Mouse (Mus musculus) neural tube, embryonic 10.5 days (tissue): ENCODE measurements around the gene Tra2a.
A peak's percentile ranks its signal among the peaks of the same experiment; 100 is the strongest.

Experiments
- DNase-seq: peaks from one replicate; pipeline ENCODE4 v3.0.0-alpha.2; 2017; ENCODE audit warnings: low spot score; ENCODE audit errors: extremely low spot score

The Tra2a gene

DNA sequence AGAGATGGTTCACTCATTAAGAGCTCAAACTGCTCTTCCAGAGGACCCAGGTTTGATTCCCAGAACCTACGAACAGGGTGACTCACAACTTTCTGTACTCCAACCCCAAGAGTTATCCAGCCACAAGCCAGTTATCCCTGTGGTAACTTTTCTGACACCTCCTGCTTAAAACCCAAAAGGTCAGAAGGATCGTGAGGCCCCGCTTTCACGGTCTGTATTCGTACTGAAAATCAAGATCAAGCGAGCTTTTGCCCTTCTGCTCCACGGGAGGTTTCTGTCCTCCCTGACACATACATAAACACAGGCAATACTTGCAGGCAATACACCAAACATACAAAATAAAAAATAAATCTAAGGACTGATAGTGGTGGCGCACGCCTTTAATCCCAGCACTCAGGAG is 27.5 kb downstream of the Tra2a start:
- DNase-seq: peak; percentile 76

DNA sequence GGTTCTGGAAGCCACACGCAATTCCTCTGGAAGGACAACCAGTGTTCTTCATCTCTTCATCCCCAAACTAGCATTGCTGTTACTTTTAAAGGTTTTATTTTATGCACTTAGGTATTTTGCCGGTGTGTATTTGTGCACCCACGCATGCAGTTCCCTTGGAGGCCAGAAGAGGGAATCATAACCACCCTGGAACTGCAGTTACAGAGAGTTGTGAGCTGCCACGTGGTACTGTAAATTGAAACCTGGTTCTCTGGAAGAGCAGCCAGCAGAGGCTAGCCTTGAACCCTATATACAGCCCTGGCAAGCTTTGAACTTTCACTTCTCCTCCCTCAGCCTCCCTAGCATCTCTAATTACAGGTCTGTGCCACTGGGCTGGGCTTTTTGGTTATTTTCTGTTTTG is 30.5 kb downstream of the Tra2a start:
- no peak for DNase-seq

DNA sequence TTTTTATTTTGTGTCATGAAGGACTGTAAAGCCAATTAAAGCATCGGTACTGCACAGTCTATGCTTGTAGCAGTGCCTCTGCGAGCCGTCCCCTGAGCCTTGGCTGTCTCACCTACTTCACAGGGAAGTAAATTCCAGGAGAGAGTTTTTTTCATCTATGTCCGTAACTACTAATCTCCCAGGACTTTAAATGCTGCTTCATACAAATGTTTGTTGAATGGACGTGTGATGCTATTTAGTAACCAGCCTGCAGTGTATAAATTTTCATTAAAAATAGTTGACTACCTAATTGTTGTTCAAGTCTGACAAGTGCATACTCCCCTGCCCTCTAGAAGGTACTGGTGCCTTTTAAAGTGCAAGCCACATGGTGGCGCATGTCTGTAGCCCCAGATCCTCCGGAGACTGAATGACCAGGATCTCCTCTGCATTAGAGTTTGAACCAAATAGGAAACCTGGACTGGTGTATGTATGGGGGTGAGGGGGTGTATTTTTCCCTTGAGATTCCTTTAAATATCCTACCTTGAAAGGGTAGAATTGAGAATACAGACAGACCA is 35.6 kb downstream of the Tra2a start:
- DNase-seq: no peak

DNA sequence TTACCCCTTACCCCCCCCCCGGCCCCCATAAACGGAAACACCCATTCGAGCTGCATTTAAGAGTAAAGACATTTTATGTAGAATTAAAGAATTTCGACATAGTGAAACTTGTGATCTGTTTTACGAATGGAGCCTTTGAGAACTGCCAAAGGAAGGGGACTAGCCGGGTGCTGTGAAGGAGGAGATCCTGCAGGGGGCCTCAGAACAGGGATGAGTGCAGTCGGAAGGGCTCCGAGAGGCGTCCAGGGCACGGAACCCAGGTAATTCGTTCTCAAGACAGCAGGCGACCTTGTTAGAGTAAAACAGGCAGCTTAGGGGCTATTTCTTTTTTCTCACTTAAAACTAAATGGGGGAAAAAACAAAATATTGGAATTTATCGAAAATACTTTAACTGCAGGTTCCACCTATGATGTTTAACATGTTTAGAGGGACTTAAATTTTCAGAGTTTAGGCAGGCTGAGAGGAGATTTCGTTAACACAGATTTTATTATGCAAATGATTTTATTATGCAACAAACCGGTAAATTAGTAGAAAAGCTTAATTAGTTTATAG is 36.6 kb downstream of the Tra2a start:
- DNase-seq: no peak

DNA sequence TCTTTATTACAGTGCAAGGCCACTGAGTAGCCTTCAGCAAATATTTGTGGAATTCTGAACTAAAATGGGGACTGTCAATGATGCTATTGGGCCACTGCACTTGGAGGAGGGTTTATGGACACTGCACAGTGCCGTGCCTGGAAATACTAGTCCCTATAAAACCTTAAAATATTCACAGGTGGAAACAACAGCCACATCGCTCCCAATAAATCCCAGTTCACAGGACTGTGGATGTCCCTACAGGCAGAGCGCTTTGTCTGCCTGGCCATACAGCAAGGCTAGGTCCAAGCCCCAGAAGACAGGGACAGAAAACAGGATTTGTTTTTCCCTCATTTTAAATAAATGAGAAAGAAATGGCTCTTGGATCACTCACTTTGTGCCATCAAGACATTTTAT is 38.1 kb downstream of the Tra2a start:
- no peak for DNase-seq

DNA sequence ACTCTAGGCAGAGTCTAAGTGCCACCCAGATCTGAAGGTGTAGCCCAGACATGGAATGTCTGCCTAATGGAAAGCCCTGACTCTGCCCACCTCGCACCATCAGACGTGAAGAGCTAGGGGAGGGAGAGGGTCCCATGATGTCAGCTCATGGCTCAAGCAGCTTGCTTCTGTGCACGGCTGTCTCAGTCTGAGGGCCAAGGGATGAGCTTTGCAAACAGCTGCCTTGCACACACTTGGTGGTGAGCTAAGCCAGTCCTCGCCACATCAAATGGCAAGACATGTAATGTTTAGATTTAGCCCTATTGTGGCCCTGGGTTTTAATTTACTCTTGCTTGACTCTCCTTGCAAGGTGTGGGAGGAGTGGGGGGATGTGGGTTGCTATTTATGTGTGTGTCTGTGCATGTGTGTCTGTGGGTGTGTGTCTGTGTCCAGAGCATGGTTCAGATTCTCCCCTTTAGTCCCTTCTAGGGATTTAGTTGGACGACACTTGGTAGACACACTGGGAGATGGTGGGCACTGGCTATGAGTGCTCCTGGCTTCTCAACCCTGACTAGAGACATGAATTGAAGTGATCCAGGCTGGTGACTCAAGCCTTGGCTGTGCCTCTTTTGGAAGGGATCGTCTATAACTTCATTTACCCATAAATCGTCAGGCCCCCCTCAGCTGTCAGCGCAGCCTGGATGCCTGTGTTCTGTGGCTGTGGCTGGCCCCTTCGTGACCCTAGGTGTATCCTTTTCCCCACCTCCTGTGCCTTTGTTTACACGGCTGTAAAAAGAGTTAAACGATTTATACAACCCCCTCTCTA is 38.7 kb downstream of the Tra2a start:
- DNase-seq: no peak

DNA sequence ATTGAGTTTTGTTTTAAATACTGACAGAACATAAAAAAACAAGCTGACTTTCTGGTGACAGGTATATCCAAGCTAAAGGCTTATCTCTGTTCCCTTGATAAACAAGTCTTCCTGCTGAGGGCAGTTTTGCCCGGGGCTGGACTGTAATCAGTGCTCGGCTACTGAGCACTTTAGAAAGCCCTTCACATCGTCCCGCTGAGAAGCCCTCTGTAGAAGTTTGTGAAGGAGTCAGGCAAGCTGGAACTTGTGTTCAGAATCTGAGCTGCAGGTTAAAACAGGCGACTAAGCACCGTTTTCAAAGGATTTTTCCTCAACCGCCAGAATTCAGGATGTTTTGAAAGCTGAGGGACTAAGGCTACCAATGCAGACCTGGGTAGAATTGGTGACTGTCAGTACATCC is 41.9 kb downstream of the Tra2a start:
- no peak for DNase-seq

DNA sequence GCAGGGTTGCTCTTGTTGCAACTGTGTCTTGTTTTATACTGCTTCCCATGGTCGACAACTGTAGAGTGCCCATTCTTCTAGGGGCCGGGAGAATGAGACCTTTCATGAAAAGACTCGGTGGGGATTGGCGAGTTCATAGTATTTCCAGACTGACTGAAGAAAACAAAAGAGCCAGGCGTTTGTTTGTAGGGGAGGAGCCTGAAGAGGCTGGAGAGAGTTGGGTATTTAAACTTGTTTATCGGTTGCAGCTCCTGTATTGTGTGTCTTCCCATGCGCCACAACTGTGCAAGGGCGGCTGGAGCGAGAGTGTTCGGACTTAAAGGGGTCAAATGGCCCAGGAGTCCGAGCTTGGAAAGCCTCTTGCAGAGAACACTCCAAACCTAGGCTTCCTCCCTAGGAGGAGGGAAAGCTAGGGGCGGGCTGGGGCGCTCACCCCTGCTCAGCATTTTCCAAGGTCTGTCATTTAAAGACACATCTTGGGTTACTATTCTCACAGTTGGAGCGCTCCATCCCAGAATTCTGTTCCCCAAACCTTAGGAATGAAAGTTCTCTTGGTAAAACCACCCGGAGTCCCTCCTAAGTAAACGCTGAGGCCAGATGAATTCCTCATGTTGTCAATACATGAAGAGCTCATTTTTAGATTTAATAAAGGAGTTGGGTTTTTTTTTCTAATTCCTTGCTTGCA is 43.8 kb downstream of the Tra2a start:
- peak; percentile 72 for DNase-seq

DNA sequence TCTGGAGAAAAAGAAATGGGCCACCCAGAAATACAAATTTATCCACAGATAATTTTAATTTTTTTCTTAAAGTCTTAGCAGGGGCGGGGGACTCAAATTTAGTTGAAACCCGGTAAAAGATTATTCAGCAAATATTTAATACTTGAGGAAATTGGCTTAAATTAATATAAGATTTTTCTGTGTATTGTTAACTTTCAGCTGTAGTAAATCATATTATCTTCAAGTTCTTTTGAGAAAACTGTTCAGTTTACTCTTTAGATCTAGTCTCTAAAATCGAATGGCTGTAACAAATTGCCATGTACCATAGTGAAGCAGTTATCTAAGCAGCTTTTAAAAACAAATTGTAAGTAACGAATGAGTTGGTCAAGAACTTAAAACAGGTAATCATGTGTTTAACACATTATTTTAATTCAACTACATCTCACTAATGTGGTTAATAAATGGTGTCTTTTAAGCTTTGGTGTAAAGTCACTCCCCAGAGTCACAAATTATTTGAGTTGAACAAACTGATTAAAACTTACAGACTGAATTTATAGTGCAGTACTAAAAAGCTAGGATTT is 44.8 kb downstream of the Tra2a start:
- no peak for DNase-seq

DNA sequence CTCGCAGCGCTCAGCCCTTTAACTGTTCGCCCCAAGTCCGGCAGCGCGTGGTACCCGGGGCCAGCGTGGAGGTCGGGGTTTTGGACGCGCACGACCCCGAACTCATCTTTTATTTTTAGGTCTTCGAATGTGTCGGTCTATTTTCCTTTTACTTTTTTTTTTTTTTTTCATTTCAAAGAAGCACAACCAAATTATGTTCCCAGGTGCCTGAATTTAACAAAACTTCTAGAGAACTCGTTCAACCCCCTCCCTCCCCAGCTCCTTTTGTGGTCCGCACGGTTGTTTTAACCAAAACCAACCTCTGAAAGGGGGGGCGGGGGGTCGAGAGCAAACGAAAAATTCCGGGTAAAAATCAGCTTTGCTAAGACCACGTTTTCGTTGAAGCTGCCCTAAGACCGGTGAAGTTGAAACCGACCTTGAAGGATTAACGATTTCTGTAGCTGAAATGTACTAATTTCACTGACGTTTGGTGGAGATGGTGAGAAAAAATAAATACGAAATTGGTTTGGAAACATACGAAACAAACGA is 45.5 kb downstream of the Tra2a start:
- no peak for DNase-seq

DNA sequence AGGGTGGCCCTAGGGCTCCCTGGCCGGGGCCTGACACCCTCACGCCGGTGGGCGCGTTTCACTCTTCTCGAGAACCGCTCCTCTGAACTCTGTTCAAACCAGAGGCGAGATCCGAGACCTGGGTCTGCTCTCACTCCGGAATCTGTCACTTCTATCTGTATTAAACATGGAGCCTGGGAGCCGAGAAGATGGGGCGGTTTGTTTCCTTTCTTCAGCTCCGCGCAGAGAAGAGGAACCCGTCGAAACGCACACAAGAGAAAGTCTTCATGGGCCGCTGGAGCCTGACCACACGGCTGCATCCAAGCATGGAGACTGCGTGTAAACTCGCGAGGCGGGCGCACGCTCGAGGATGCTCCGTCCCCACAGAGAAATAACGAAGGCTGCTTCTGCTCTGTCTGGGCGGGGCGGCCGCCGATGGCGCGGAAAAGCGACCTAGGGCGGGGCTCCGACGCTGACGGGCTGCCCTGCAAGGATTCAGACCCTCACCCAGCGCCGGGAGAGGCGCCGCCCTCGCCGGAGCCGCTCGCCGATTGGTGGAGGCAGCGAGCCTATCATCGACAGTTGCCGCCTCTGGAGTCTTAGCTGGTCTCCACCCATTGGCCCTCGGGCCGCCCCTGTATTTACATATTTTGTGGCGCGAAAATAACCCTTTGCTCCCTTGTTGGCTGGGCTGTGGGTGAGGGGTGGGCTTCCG is 46.1 kb downstream of the Tra2a start:
- DNase-seq: peak; percentile 98

DNA sequence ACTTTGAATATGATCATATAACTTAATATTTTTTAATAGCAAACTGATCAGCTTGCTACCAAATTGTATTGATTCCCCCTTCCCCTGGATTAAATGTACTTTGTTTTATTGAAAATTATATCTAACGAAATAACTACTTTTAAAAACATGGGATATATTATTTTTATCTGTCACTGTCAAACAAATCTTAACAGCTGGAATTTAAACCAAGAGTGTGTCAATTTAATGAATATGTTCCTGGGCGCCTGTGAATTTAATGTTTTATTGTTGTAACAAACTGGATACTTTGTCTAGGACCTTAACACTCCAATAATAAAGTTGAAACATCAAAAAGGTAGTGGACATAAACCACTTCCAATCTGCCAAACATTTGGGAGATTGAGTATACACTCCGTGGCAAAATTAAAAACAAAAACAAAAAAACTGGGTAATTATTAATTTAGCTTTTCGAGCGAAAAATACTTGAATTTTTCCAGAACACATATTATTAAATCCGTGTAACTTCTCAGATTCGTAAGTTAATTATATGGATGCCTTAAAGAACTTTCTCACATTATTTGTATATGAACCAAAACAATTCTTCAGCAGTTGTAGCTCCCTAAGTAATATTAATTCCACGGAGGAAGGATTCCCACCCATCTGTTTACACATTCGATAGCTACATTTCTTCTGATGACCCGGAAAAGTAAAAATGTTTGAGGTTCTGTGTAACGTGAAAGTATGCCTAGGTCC is 46.9 kb downstream of the Tra2a start:
- no peak for DNase-seq

DNA sequence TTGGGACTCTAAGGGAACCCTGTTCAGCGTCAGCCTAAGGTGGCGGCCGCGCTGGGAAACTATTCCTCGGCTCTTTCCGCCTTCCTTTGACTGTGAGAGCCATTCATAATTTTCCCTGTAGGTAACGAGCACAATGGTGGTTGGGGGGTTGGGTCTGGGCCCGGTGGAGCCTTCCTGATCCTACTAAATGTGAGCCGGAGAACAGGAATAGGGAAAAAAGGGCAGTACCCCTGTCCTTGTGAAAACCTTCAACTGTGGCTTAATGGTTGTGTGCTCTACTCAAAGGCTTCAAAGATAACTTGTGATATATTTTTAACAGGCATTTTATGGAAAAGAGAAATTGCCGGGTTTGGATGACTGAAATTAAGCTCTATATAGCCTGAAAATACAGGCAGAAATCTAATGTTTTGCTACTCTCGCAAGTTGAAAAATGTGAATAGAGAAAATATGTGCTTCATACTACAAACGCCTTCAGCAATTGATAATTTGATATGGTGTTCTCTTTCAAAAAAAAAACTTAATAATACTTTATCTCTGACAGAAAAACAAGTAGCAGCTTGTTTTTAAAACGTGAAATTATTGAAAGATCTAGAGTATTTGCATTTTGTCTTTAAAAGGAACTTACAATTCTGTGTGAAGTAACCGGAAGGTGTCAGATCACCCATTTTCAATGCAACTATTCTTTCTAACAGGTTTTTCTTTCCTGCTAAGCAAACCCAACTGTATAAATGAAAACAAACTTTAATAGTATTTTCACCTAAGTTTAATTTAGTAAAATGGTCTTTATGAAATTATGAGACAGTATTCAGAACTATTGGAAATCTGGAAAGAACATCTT is 47.9 kb downstream of the Tra2a start:
- no peak for DNase-seq

DNA sequence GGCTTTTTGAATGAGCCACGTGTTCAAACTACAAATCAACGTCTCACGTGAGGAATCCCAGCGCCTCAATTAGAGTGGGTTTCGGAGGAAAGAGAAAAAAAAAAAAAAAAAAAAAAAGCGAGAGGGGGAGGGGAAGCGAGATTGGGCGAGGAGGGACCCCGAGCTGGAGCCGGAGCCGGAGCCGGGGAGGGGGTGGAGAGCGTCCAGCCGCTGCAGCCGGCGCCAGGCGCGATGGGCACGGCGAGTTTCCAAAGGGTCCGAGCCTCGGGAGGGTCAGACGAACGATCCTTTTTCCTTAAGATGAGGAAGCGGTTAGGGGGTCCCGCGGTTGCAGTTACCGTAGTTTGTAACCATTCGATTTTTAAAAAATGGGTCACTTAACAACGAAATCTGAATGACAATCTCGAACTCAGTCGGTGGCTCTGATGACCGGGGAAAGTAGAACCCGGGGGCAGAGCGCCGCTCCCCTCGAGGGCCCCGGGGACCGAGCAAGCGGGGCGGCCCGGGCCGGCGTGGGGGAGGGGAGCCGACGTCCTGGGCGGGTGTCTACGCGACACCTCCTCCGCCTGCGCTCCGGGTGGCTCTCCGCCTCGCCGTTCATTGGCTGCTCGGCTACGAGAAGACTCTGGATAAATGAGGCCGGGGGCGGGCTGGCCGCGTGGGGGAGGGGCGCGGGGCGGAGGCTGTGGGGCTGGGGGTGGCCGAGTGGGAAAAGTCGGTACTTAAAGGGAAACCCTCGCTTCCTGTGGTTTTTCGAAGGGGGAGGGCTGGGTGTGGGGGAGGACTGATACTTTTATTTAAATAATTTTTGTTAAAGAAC is 48.7 kb downstream of the Tra2a start, which contains the start of gene Igf2bp3:
TSS of gene Igf2bp3 (minus strand) at position 30 of the 820 bp plus-strand sequence.
- DNase-seq: peak; percentile 97

DNA sequence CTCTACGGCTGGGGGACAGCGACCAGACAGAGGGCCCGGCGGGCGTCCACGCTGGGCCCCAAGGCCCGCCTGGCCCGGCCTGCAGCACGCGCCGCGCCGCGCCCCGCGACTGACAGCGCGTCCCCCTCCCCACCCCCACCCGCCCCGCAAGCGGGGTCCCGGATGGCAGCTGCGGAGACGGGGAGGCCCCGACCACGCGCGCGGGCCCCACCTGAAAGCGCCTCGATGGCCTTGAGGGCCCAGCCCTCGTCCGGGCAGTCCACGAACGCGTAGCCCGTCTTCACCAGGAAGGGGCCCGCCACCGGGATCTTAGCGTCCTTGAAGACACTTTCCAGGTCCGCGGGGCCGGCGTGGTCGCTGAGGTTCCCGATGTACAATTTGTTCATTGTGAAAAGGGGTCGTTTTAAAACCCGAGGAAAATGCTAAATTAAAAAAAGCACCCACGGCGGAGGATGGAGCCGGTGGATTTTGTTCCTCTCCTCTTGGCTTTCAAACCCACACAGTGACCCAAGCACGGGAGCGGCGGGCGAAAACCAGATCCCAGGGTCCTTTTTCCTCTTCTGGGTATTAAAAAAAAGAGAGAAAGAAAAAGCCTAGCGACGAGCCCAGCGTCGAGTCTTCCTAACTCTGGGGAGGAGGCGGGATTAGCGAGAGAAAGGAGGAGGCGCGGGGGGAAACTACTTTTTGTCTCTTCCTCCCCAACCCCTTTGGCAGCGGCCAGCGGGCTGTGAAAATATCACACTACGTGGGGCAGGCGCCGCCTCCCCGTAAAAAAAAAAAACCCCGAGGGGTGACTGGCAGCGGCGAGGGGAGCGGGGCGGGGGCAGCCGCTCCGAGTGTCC is 49.5 kb downstream of the Tra2a start:
- DNase-seq: peak; percentile 88

DNA sequence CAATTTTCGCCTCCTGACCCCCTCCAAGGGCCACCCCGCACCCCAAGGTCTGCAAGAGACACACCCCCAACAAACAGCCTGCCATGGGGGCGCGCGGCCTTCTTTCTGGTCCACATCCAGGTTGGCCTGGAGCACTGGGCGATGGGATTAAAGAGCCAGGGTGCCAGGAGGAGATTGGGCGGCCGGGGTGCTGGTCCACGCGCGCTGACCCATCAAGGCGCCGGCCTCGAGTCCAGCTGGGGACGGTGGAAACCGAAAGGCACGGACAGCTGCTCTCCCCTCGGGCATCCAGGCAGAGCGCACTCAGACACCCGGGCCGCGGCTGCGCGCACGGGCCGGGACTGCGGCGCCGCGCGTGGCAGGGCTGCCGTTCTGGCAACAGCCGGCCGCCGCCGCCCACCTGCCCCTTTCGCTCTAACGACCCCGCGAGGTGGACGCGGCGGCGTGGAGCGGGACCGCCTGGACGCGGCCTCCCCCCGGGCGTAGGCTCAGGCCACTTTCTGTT is 50.2 kb downstream of the Tra2a start:
- DNase-seq: peak; percentile 59

DNA sequence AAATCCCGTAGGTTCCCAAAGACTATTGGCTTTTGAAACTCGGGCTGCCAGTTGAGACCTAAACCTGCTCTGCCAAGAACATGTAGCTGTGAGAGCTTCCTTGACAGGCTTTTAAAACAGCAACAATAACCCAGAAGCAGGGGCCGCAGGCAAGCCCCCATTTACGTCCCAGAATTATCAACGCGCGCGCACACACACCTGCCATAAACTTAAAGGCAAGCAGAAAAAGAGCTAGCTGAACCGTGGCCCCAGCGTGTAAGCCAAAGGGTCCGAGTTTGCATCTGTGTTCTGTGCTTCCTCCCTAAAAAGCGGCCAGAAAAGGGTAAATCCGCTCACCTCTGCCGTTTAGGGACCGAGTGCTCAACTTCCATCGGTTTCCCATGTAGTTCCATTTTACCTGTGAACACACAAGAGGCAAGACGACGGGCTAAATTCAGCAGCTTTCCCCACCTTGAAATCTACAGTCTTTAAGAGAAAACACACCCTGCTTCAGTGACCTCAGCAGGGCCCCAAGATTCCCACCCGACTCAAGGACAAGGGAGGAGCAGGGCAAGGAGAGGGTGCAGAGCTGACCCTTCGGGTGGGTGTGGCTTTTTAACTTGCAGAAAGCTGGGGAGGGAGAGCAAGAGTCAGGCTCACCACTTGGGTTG is 50.8 kb downstream of the Tra2a start:
- peak; percentile 56 for DNase-seq
